Mouse (Mus musculus) testis, adult 2 months (tissue): ENCODE measurements around the gene Ttll9. TPM values are rescaled to one million over a fixed set of nuclear protein-coding genes. Genes with fewer than 3 reads are reported as not detected.

ENCODE experiments used
- H3K27ac ChIP-seq: fragments of 200-500 bp; 2 replicates; pipeline ENCODE4 v1.5.1; 2012; ENCODE audit warnings: low read depth, low read length; ENCODE audit not compliant: control insufficient read depth, insufficient read depth
- H3K27me3 ChIP-seq: fragments of 200-500 bp; 2 replicates; pipeline ENCODE4 v1.6.1; 2012; ENCODE audit warnings: mild to moderate bottlenecking, low read length, moderate library complexity; ENCODE audit not compliant: control insufficient read depth, insufficient read depth
- H3K36me3 ChIP-seq: fragments of 200-500 bp; 2 replicates; pipeline ENCODE4 v1.6.1; 2012; ENCODE audit warnings: mild to moderate bottlenecking, low read length; ENCODE audit not compliant: control insufficient read depth, insufficient read depth
- H3K4me1 ChIP-seq: fragments of 200-500 bp; 2 replicates; pipeline ENCODE4 v1.6.1; 2012; ENCODE audit warnings: low read length; ENCODE audit not compliant: control insufficient read depth, insufficient read depth
- H3K4me3 ChIP-seq: fragments of 200-500 bp; 2 replicates; pipeline ENCODE4 v1.5.1; 2012; ENCODE audit warnings: low read depth, mild to moderate bottlenecking, low read length, moderate library complexity, mixed read lengths; ENCODE audit not compliant: control insufficient read depth
- CTCF ChIP-seq: fragments of 200-500 bp; IDR thresholded peaks from 2 replicates; pipeline ENCODE4 v1.5.1; 2012; ENCODE audit warnings: low read depth, mild to moderate bottlenecking, inconsistent platforms, low read length, moderate library complexity; ENCODE audit not compliant: control insufficient read depth, insufficient read depth, insufficient replicate concordance
- POLR2A ChIP-seq: fragments of 200-500 bp; IDR thresholded peaks from 2 replicates; pipeline ENCODE4 v1.6.1; 2012; ENCODE audit warnings: low read depth, mild to moderate bottlenecking, inconsistent platforms, low read length, moderate library complexity; ENCODE audit not compliant: control insufficient read depth
- polyA plus RNA-seq: library from polyadenylated mRNA; depleted of rRNA; stranded (reverse); fragments of >200 nt; gene quantifications from 2 replicates; pipeline ENCODE4 v1.2.3, GENCODE M21; 2012

Gene Ttll9
- polyA plus RNA-seq, 1 experiment = 203 TPM

DNA sequence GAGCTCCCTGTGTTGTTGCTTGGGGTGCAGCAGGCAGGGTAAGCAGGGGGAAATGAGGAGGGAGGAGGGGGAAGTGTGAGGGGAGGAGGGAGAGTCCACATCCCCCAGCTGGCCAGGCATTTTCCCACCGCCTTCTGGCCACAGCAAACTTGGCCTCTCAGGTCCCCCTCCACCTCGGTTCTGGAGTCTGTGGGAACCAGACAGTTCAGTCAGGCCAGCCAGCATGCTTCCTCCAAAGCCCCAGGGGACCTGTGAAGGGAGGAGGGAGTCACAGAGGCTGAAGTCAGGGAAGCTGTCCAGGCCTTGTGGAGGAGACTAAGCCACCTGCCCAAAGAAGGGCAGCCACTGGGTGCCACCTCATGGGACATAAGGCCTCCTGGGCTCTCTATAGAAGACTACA lies 32.0 kb upstream of the Ttll9 start:
- TF ChIP-seq POLR2A (no peak), CTCF (no peak)
- Histone ChIP-seq H3K4me3 (peak overlapping the region; percentile 16), H3K4me1 (peaks cover 22% of the 10 kb centered on the region), H3K27me3 (no peaks in the 10 kb centered on the region), H3K36me3 (no peaks in the 10 kb centered on the region), H3K27ac (peak overlapping the region; percentile 51)

DNA sequence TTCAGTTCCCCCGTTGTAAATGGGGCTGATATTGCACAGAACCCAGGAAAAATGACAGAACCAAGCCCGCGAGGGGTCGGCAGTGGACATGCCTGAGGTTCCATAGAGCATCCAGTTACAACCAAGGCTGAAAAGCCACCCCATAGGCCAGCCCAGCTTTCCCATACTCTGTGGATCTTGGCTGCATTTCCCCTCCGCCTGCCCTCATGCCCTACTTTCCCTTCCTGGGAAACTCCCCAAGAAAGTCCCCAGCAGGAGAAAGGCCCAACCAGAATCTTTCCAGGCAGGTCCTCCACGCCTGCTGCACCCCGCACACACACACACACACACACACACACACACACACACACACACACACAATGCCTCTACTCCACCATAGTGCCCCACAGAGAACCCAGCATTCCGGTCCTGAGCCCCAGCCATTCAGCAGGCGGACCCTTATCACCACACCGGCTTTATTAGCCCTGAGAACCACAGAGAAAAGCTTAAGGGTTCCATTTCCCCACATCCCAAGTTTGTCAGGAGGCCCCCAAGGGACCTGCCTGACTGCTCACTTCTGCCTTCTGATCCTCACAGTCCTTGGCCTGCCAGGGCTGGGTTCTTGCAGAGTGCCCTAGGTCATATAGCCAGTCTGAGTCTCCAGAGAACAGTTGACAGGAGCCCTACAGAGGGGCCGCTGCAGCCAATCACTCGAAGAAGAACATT lies 30.7 kb upstream of the Ttll9 start:
- peak overlapping the region; percentile 72 for H3K4me3 ChIP-seq
- H3K4me1 ChIP-seq = peaks cover 20% of the 10 kb centered on the region

GRCm38 (mm10) chr2:152933048-152933447 lies 29.2 kb upstream of the Ttll9 start, which contains the start of gene Foxs1:
Gene Foxs1, minus strand, starts transcription at chr2:152933208.
- H3K4me3 ChIP-seq = peak within 1 kb of the TSS; percentile 72
- H3K4me1 ChIP-seq = peaks cover 20% of the 10 kb centered on the region
- peak within 1 kb of the TSS; percentile 35; the same call in 1 of the 2 replicates for H3K27ac ChIP-seq
- H3K36me3 ChIP-seq = no peaks in the 10 kb centered on the region
- H3K27me3 ChIP-seq = no peaks in the 10 kb centered on the region
- TF ChIP-seq POLR2A (peak; percentile 66; the same call in 1 of the 2 replicates), CTCF (no peak)

More for the DNA sequence above, 30.7 kb upstream of the Ttll9 start:
- Histone ChIP-seq H3K36me3 (no peaks in the 10 kb centered on the region), H3K27me3 (no peaks in the 10 kb centered on the region), H3K27ac (peak overlapping the region; percentile 51)
- TF ChIP-seq CTCF (no peak), POLR2A (no peak)

- peak; percentile 76; the same call in 1 of the 2 replicates for TF ChIP-seq CTCF
- no peak for TF ChIP-seq POLR2A
- Histone ChIP-seq H3K4me1 (peaks cover 17% of the 10 kb centered on the region), H3K36me3 (no peaks in the 10 kb centered on the region), H3K4me3 (no peak overlapping the region), H3K27ac (no peak overlapping the region), H3K27me3 (no peaks in the 10 kb centered on the region)
Measured at GRCm38 (mm10) chr2:152933614-152934013, 28.7 kb upstream of the Ttll9 start.

DNA sequence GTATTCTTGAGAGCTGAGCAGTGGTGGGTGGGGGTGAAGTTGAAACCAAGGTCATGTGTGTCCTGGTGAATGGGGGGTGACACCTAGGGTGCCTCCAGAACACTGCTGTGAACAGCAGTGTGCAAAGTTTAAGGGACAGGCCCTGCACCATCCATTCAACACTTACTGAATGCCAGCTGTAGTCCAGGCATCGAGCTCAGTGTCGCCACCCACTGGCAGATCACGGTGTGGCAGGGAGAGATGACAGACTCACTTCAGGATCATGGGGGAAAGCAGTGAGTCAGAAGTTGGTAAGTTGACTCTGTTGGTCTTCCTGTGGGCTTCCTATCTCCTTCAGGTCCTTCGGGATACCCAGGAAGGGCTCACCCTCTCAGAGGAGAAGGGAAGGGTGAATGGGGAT lies 22.4 kb upstream of the Ttll9 start:
- no peak for TF ChIP-seq POLR2A
- peak; percentile 98 for TF ChIP-seq CTCF
- no peak overlapping the region for H3K27ac ChIP-seq
- no peak overlapping the region for H3K4me3 ChIP-seq
- no peaks in the 10 kb centered on the region for H3K27me3 ChIP-seq
- no peaks in the 10 kb centered on the region for H3K36me3 ChIP-seq
- peaks cover 13% of the 10 kb centered on the region for H3K4me1 ChIP-seq

DNA sequence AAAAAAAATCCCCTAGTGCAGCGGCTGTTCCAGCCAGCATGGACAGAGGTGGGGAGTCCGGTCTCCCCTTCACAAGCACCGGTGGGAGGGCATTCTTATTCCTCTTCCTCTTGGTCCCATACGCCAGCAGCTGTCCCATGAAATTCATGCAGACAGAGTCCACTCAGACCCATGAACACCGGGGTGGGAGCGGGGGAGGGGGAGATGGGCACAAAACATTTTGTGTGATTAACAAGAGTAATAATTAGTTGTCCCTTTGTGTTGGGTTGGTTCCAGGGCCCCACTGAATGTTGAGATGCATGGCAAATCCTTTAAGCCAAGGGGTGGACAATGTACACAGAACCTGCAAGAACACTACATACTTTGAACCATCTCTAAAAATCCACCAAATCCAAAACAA lies 21.2 kb upstream of the Ttll9 start:
- H3K27me3 ChIP-seq = no peaks in the 10 kb centered on the region
- H3K4me1 ChIP-seq = peaks cover 13% of the 10 kb centered on the region
- TF ChIP-seq POLR2A = no peak
- no peak for TF ChIP-seq CTCF
- H3K4me3 ChIP-seq = no peak overlapping the region
- no peaks in the 10 kb centered on the region for H3K36me3 ChIP-seq
- H3K27ac ChIP-seq = no peak overlapping the region

DNA sequence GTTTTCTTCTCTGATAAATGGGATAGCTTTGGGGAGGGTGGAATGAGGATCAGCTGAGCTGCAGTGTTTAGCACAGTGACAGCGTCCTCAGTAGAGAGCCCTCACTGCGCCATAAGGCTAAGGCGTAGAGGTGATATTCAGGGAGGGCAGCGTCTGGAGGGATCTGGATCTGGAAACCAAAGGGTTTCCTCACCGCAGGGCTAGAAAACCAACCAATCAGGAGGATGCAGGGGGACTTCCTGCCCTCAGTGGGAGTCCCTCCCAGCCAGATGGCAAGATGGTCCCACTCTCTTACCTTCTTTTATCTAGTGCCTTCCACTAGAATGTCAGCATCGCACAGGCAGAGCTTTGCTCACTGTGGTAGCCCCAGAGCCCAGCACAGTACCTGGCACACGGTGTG lies 20.5 kb upstream of the Ttll9 start:
- TF ChIP-seq CTCF = no peak
- no peak for TF ChIP-seq POLR2A
- Histone ChIP-seq H3K27ac (no peak overlapping the region), H3K4me3 (no peak overlapping the region), H3K4me1 (peaks cover 13% of the 10 kb centered on the region), H3K27me3 (no peaks in the 10 kb centered on the region), H3K36me3 (no peaks in the 10 kb centered on the region)

DNA sequence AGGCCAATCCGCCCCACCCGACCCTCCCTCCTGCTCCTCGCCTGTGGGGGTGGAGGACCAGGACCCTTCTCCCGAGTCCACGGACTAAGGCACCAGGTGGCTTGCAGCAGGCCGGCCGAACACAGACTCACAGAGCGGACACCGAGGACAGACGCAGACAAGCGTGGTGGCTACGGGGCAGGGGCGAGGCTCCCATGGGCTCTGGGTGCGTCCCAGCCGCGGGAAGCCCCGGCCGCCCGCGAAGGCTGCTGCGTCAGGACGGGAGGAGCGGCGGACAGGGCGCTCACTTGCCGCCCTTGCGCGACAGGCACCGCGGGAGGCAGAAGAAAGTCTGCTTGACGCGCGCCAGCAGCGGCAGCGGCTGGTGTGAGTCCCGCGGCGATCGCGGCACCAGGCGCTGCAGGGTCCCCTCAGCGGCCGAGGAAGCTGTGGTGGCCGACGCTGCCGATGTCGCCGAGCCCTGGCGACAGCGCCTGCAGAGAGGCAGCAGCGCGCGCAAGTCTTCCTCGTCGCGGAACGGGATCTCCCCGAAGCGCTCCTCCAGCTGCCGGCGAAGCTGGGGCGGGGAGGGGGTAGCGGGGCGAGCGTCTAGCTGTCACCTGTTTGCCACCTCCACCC lies 19.3 kb upstream of the Ttll9 start:
- TF ChIP-seq CTCF = no peak
- no peak for TF ChIP-seq POLR2A
- no peak overlapping the region for H3K27ac ChIP-seq
- H3K27me3 ChIP-seq = no peaks in the 10 kb centered on the region
- H3K4me3 ChIP-seq = peak overlapping the region; percentile 46
- peaks cover 13% of the 10 kb centered on the region for H3K4me1 ChIP-seq
- H3K36me3 ChIP-seq = no peaks in the 10 kb centered on the region
